Mouse (Mus musculus): ENCODE measurements at regions not wholly inside any gene's neighbourhood (a gene's known extent, or its start where the extent isn't known, plus 50 kb on each side); places are given as distances from the start of the nearest gene placed in this dataset.

- DNase-seq, result no peak
Observed at GRCm38 (mm10) chr4:31403976-31404375, 559.9 kb upstream of the Map3k7 start.

GRCm38 (mm10) chr4:31404840-31405714 is 558.8 kb upstream of the Map3k7 start:
- no peak for DNase-seq

- DNase-seq, result no peak
Observed at GRCm38 (mm10) chr4:31410157-31410556, 553.7 kb upstream of the Map3k7 start.

- no peak for DNase-seq
Observed at GRCm38 (mm10) chr4:31411770-31412525, 551.9 kb upstream of the Map3k7 start.

GRCm38 (mm10) chr4:31417161-31417560 is 546.7 kb upstream of the Map3k7 start:
- no peak for DNase-seq

GRCm38 (mm10) chr4:31419240-31419639 is 544.7 kb upstream of the Map3k7 start:
- no peak for DNase-seq

GRCm38 (mm10) chr4:31420167-31420566 is 543.7 kb upstream of the Map3k7 start:
- no peak for DNase-seq

GRCm38 (mm10) chr4:31421386-31421785 is 542.5 kb upstream of the Map3k7 start:
- DNase-seq, result no peak

GRCm38 (mm10) chr4:31425135-31425534 is 538.8 kb upstream of the Map3k7 start:
- DNase-seq, result no peak

- DNase-seq, result no peak
Observed at GRCm38 (mm10) chr4:31425716-31426115, 538.2 kb upstream of the Map3k7 start.

GRCm38 (mm10) chr4:31426169-31427030 is 537.5 kb upstream of the Map3k7 start:
- no peak for DNase-seq

GRCm38 (mm10) chr4:31433943-31434342 is 530.0 kb upstream of the Map3k7 start:
- DNase-seq, result no peak

- no peak for DNase-seq
Observed at GRCm38 (mm10) chr4:31454898-31455297, 509.0 kb upstream of the Map3k7 start.

- no peak for DNase-seq
Observed at GRCm38 (mm10) chr4:31455466-31455865, 508.4 kb upstream of the Map3k7 start.

GRCm38 (mm10) chr4:31462456-31462855 is 501.4 kb upstream of the Map3k7 start:
- no peak for DNase-seq

GRCm38 (mm10) chr4:31463130-31463698 is 500.7 kb upstream of the Map3k7 start:
- no peak for DNase-seq

GRCm38 (mm10) chr4:31468306-31468705 is 495.6 kb upstream of the Map3k7 start:
- no peak for DNase-seq

- DNase-seq, result no peak
Observed at GRCm38 (mm10) chr4:31469803-31470202, 494.1 kb upstream of the Map3k7 start.

- DNase-seq, result no peak
Observed at GRCm38 (mm10) chr4:31492535-31492934, 471.4 kb upstream of the Map3k7 start.

- no peak for DNase-seq
Observed at GRCm38 (mm10) chr4:31493087-31493511, 470.8 kb upstream of the Map3k7 start.

GRCm38 (mm10) chr4:31499888-31500287 is 464.0 kb upstream of the Map3k7 start:
- DNase-seq, result no peak

GRCm38 (mm10) chr4:31500432-31500831 is 463.5 kb upstream of the Map3k7 start:
- no peak for DNase-seq

Measured in thymus, postnatal 25 days (tissue).